Mouse (Mus musculus): ENCODE data around the gene Eif4enif1. TPM values are rescaled to one million over a fixed set of nuclear protein-coding genes. Genes with fewer than 3 reads are reported as not detected.

Eif4enif1 gene
- total and polyA plus RNA-seq, 2 experiments from 2014 or later, result 43.3 to 56.9 TPM

DNA sequence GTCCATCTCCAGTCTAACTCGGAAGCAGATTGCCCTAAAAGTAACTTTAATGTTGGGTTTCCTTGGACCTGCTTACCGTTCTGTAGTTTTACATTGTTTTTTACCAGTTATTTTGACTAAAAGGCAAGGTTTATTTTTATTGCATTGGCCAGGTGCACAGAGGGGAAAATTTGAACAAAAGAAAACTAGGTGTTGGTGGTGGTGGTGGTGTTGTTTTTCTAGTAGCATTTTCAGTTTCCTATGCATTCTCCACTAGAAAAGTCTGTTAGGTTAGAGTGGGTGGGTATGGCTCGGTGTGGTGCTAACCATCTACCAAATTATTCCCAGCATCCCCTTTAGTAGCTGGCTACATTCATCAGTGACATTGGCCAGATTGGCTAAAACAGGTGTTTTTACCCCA is 4.6 kb downstream of the Eif4enif1 start:
- Histone ChIP-seq H3K27ac (ENCODE audit: low read depth, low read length) (no peak overlapping the region), H3K36me3 (ENCODE audit: insufficient read depth, low read length) (peaks cover 9% of the 10 kb centered on the region; the same call in 1 of the 2 replicates), H3K9me3 (ENCODE audit: low read length) (no peaks in the 10 kb centered on the region), H3K4me3 (ENCODE audit: low read depth, low read length) (no peak overlapping the region), H3K9ac (replicated peaks; ENCODE audit: low read length, poor library complexity, severe bottlenecking) (no peak overlapping the region), H3K27me3 (ENCODE audit: insufficient read depth, low read length) (no peaks in the 10 kb centered on the region), H3K4me2 (ENCODE audit: low read depth, low read length, poor library complexity, severe bottlenecking) (no peak overlapping the region), H3K4me1 (ENCODE audit: insufficient read depth, low read length) (no peaks in the 10 kb centered on the region)
- DNase-seq (ENCODE audit: low spot score) (no peak), ATAC-seq (ENCODE audit: low FRiP score) (no peak)
- TF ChIP-seq CTCF (IDR thresholded peaks at IDR 0.05), result no peak
- WGBS, result 92% methylated on average over 3 of the region's 3 CpGs

DNA sequence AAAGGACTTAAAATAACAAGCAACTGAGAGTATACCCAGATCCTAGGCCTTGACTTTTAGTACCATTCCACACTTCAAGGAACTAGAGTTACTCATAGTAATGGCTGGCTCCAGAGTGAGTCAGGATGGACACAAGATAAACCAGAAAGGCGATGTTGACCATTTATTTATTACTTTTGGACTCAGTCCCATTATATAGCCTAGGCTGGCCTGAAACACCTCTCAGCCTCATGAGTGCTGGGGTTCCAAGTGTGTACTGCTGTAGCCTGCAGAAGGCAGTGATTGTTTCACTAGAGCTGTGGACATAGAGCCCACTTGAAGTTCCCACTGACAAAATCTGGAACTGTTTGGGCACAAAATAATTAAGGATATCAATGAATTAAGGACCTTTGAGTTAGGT is 10.3 kb downstream of the Eif4enif1 start:
- Histone ChIP-seq H3K4me3 (ENCODE audit: low read depth, low read length) (no peak overlapping the region), H3K27ac (ENCODE audit: low read depth, low read length) (no peak overlapping the region), H3K4me2 (ENCODE audit: low read depth, low read length, poor library complexity, severe bottlenecking) (no peak overlapping the region), H3K27me3 (ENCODE audit: insufficient read depth, low read length) (no peaks in the 10 kb centered on the region), H3K9me3 (ENCODE audit: low read length) (no peaks in the 10 kb centered on the region), H3K4me1 (ENCODE audit: insufficient read depth, low read length) (no peaks in the 10 kb centered on the region), H3K36me3 (ENCODE audit: insufficient read depth, low read length) (peaks cover 14% of the 10 kb centered on the region), H3K9ac (replicated peaks; ENCODE audit: low read length, poor library complexity, severe bottlenecking) (no peak overlapping the region)
- no peak for TF ChIP-seq CTCF (IDR thresholded peaks at IDR 0.05)
- ATAC-seq (ENCODE audit: low FRiP score) (no peak), DNase-seq (ENCODE audit: low spot score) (no peak)
- 93% methylated on average over 1 of the region's 1 CpGs for WGBS

DNA sequence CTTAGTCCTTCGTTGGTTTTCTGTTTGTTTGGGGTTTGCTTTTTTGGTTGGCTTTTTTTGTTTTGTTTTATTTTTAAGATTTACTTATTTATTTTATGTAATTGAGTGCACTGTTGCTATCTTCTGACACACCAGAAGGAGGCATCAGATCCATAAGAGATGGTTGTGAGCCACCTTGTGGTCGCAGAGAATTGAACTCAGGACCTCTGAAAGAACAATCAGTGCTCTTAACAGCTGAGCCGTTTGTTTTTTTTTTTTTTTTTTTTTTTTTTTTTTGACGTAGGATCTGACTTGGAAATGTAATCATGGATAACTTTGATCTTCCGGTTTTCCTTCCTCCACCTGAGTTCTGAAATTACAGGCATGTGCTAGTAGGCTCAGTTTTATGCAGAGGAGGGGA is 20.9 kb downstream of the Eif4enif1 start:
- no peaks in the 10 kb centered on the region for H3K27me3 ChIP-seq (ENCODE audit: insufficient read depth, low read length)
- H3K4me3 ChIP-seq (ENCODE audit: low read depth, low read length), result no peak overlapping the region
- no peaks in the 10 kb centered on the region for H3K9me3 ChIP-seq (ENCODE audit: low read length)
- H3K4me1 ChIP-seq (ENCODE audit: insufficient read depth, low read length), result no peaks in the 10 kb centered on the region
- H3K9ac ChIP-seq (replicated peaks; ENCODE audit: low read length, poor library complexity, severe bottlenecking), result no peak overlapping the region
- H3K27ac ChIP-seq (ENCODE audit: low read depth, low read length), result no peak overlapping the region
- ATAC-seq (ENCODE audit: low FRiP score) (no peak), DNase-seq (ENCODE audit: low spot score) (no peak)
- H3K4me2 ChIP-seq (ENCODE audit: low read depth, low read length, poor library complexity, severe bottlenecking), result no peak overlapping the region
- TF ChIP-seq CTCF (IDR thresholded peaks at IDR 0.05), result peak; percentile 36
- 81% methylated on average over 5 of the region's 5 CpGs for WGBS
- peaks cover 46% of the 10 kb centered on the region for H3K36me3 ChIP-seq (ENCODE audit: insufficient read depth, low read length)

DNA sequence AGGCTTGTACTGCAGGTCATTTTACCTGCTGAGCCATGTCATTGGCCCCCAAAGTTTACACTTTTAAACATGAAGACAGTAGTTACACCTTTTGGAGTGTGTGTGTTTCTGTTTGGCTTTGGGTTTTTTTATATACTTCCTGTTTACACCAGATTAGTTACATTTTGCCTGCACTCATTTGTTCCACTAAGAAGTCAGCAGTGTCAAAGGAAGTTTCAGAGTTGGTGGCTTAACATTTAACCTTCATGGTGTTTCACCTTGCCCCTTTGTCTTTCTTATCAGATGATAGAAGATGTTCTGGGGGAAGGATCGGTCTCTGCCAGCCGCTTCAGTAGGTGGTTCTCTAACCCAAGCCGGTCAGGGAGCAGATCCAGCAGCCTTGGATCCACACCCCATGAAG is 24.9 kb downstream of the Eif4enif1 start:
- peaks cover 50% of the 10 kb centered on the region for H3K36me3 ChIP-seq (ENCODE audit: insufficient read depth, low read length)
- ATAC-seq (ENCODE audit: low FRiP score) (no peak), DNase-seq (ENCODE audit: low spot score) (no peak)
- no peak overlapping the region for H3K27ac ChIP-seq (ENCODE audit: low read depth, low read length)
- H3K9me3 ChIP-seq (ENCODE audit: low read length), result no peaks in the 10 kb centered on the region
- H3K4me2 ChIP-seq (ENCODE audit: low read depth, low read length, poor library complexity, severe bottlenecking), result no peak overlapping the region
- 99% methylated on average over 3 of the region's 3 CpGs for WGBS
- H3K4me3 ChIP-seq (ENCODE audit: low read depth, low read length), result no peak overlapping the region
- no peak overlapping the region for H3K9ac ChIP-seq (replicated peaks; ENCODE audit: low read length, poor library complexity, severe bottlenecking)
- H3K4me1 ChIP-seq (ENCODE audit: insufficient read depth, low read length), result no peaks in the 10 kb centered on the region
- TF ChIP-seq CTCF (IDR thresholded peaks at IDR 0.05), result no peak
- H3K27me3 ChIP-seq (ENCODE audit: insufficient read depth, low read length), result no peaks in the 10 kb centered on the region

DNA sequence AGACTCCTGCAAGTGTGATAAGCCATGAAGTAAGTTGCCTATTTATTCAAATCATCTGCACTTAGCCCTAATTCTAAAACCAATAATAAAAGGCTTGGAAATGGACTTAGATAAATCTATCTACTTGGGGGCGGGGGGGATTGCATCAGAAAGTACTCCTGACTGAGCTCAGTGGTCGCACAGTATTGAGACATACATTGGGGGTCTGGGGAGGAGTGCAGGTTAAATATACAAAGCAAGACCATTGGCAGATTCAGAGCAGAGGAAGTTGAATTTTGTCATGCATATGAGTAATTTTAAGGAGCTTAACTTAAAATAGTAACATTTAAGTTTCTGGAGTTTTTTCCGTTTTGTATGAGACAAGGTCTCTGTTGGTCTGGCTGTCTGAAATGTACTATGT is 30.1 kb downstream of the Eif4enif1 start:
- no peak overlapping the region for H3K4me3 ChIP-seq (ENCODE audit: low read depth, low read length)
- H3K4me1 ChIP-seq (ENCODE audit: insufficient read depth, low read length), result no peaks in the 10 kb centered on the region
- no peaks in the 10 kb centered on the region for H3K27me3 ChIP-seq (ENCODE audit: insufficient read depth, low read length)
- DNase-seq (ENCODE audit: low spot score), result no peak
- H3K4me2 ChIP-seq (ENCODE audit: low read depth, low read length, poor library complexity, severe bottlenecking), result no peak overlapping the region
- ATAC-seq (ENCODE audit: low FRiP score), result no peak
- H3K27ac ChIP-seq (ENCODE audit: low read depth, low read length), result no peak overlapping the region
- TF ChIP-seq CTCF (IDR thresholded peaks at IDR 0.05), result no peak
- peaks cover 35% of the 10 kb centered on the region for H3K36me3 ChIP-seq (ENCODE audit: insufficient read depth, low read length)
- 90% methylated on average over 3 of the region's 3 CpGs for WGBS
- no peak overlapping the region for H3K9ac ChIP-seq (replicated peaks; ENCODE audit: low read length, poor library complexity, severe bottlenecking)
- H3K9me3 ChIP-seq (ENCODE audit: low read length), result no peaks in the 10 kb centered on the region

DNA sequence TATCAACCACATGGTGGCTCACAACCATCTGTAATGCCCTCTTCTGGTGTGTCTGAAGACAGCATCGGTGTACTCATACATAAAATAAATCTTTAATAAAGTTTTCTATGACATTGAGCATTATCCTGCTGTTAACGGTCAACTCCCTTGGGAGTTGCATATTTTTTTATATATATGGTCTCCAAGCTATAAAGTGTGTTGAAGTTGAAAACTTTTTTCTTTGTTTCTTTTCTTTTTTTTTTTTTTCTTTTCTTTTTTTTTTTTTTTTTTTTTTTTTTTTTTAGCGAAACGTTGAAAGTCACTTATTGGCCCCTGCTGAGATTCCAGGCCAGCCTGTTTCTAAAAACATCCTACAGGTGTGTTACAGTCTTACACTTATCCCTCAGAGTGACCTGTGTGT is 31.5 kb downstream of the Eif4enif1 start:
- ATAC-seq (ENCODE audit: low FRiP score) (no peak), DNase-seq (ENCODE audit: low spot score) (no peak)
- no peak overlapping the region for H3K9ac ChIP-seq (replicated peaks; ENCODE audit: low read length, poor library complexity, severe bottlenecking)
- WGBS, result 93% methylated on average over 4 of the region's 4 CpGs
- H3K4me2 ChIP-seq (ENCODE audit: low read depth, low read length, poor library complexity, severe bottlenecking), result no peak overlapping the region
- no peaks in the 10 kb centered on the region for H3K27me3 ChIP-seq (ENCODE audit: insufficient read depth, low read length)
- H3K4me3 ChIP-seq (ENCODE audit: low read depth, low read length), result no peak overlapping the region
- no peaks in the 10 kb centered on the region for H3K4me1 ChIP-seq (ENCODE audit: insufficient read depth, low read length)
- TF ChIP-seq CTCF (IDR thresholded peaks at IDR 0.05), result no peak
- no peak overlapping the region for H3K27ac ChIP-seq (ENCODE audit: low read depth, low read length)
- H3K9me3 ChIP-seq (ENCODE audit: low read length), result no peaks in the 10 kb centered on the region
- peaks cover 38% of the 10 kb centered on the region for H3K36me3 ChIP-seq (ENCODE audit: insufficient read depth, low read length)

All from midbrain, postnatal 0 days (tissue).